Comparison of ENCODE assay signal across 14 mouse cellular contexts in genomic region chr3:136708230-136708629, GRCm38 (mm10). TPM values are rescaled to one million over a fixed set of nuclear protein-coding genes. Genes with fewer than 3 reads are reported as not detected.
DNase-seq lines count a peak whose midpoint lies in the region; ATAC-seq and TF ChIP-seq lines count a peak whose summit lies in the region.
"Had no signal": no experiment of that assay in that cellular context is flagged by ENCODE, and none has a peak within 500 bp of the region (broad histone marks: within the 10 kb centered on the region; RNA-seq: fewer than 3 reads in every experiment).

No protein-coding gene starts in this region.

- ATAC-seq in CD4-positive, CD25-positive, alpha-beta regulatory T cell, adult 4 months = peak; percentile 44
- peak; percentile 77 for ATAC-seq in megakaryocyte, adult 5-6 weeks (ENCODE audit: poor library complexity, severe bottlenecking)
- ATAC-seq: liver, embryonic 12.5 days had no signal

- H3K4me3 ChIP-seq in layer of hippocampus, adult 2 months = no peak overlapping the region
- H3K4me3 ChIP-seq: liver, embryonic 12.5 days had no signal

- H3K27ac ChIP-seq in layer of hippocampus, adult 2 months = peak overlapping the region; percentile 43; the same call in 1 of the 2 replicates
- H3K27ac ChIP-seq: liver, embryonic 12.5 days had no signal

- no peak for DNase-seq in layer of hippocampus, adult 2 months (ENCODE audit: low spot score in 2 of 2)
- DNase-seq in layer of hippocampus, postnatal 10 days (ENCODE audit: low spot score in 2 of 2) = no peak
- DNase-seq in adipocyte (ENCODE audit: low spot score) = peak; percentile 64
- DNase-seq in right cerebral cortex, adult 18-20 months = no peak
- DNase-seq in layer of hippocampus, adult 9-11 months = no peak
- DNase-seq: adrenal gland, postnatal 25 days; cerebellum, adult 11 months; embryo, embryonic 11 days; heart, postnatal 10 days; kidney, adult 18-20 months; lung, postnatal 36 days had no signal

- TF ChIP-seq CTCF in layer of hippocampus, adult 2 months (conservative IDR thresholded peaks at IDR 0.05) = no peak

RNA-seq across cellular contexts. Expression of gene Ppp3ca, which starts 38.3 kb away (rescaled TPM):
- total RNA-seq in layer of hippocampus, adult 2 months (2021) = 1,000 to 10,000 TPM; 1,343 to 1,371 TPM
- total RNA-seq in layer of hippocampus, postnatal 10 days (2021) = 100 to 1,000 TPM; 787 to 796 TPM
- polyA plus RNA-seq in CD4-positive, CD25-positive, alpha-beta regulatory T cell, adult 4 months (2017; shearing (Covaris generic)) = 10 to 100 TPM; 17.9 to 31.8 TPM
- 82.1 and 85.1 TPM in 2 replicates for total RNA-seq in megakaryocyte, adult 5-6 weeks (2015)
- 82.1 and 83.1 TPM in 2 replicates for total RNA-seq in megakaryocyte, adult 5-6 weeks (2017)

Comparison
In these comparisons a context has a peak if more than half of its experiments do, and no peak if none do; other contexts are left out.
1. RNA of gene Ppp3ca, which starts 38.3 kb away (total RNA-seq): 1,343 to 1,371 TPM in layer of hippocampus, adult 2 months and 787 to 796 TPM in layer of hippocampus, postnatal 10 days; 82.1 to 85.1 TPM in megakaryocyte, adult 5-6 weeks; every median in the first group is over 4 times any median in the second.